Mouse (Mus musculus) hindlimb bud, embryonic 11.5 days (tissue): Measurements from ENCODE around the gene Pex3.
"Not testable (repeated sequence)": the region's sequence is repeated elsewhere in the genome, so short reads cannot be mapped to it uniquely, and the experiment has no call there.

Source experiments
- DNase-seq: peaks from one replicate; pipeline ENCODE4 v3.0.0-alpha.2; 2012; ENCODE audit warnings: low read depth, low spot score; ENCODE audit errors: extremely low spot score

The Pex3 gene

DNA sequence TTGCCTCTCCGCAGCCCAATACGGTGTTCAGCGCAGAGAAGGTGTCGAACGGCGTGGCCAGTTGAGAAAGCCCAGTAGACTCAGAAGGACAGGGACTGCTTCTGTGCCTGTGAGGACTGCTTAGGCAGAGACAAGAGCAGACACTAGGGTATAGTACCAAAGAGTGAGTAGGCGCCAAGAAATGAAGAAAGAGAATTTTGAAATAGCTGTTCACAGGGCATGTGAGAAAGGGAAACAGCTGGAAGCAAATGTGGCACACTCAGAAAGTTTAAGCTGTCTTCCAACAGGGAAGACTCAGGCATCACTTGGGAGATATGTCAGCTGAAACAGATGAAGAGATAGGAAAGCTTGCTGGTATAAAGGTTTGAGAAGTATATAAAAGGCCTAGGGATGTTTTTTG, 16.2 kb downstream of the Pex3 start:
- no peak for DNase-seq

DNA sequence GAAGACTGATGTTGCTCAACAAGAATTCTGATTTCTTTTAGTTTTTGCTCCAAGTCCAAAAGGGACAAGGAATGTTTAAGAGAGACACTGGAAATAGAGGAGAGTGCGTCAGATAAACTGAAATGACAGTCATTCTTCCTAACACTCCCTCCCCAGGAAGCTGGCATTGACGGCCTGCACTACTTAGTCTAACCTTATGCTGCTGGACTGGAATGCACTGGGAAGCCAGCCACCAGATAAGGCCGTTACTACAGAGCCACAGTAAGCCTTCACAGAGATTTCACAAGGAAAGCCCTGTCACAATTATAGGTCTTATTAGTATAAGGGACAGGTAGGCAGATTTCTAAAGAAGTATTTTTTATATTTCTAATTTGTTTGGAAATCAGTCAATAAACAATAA, 18.2 kb downstream of the Pex3 start:
- DNase-seq, result no peak

DNA sequence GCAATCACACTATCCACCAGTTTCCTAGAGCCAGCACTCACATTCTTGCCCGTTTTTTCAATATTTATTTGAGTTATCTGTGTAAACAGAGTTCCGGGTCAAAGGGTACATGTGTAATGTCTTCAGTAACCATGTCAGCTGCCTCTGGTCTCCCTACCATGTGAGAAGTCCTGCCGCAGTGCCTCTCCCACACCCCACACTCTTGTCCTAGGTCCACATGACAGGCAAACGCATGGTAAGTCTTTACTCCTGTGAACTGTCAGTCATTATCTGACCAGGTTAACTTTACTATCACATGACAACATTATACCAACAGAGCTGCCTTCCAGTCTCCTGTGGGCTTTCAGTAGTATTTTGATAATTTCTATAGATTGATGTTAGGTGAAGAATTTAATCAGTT, 24.8 kb downstream of the Pex3 start:
- no peak for DNase-seq

DNA sequence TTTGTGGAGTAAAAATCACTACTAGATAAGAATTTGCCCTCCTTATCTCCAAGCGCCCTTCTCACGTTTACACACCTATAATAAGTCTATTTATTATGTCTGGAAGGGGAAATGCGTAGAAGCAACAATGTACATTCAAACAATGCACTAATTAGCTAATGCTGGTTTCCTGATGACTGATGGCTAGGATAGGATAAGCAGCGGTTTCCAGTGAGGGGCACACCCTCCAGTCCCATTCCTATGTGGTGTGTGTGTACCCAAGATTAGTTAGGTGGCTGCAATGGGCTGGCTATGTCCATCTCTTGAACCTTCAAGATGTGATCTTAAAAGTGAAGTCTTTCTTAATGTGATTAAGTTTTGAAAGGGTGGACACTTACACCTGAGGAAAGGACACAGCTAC, 31.1 kb downstream of the Pex3 start:
- no peak for DNase-seq

DNA sequence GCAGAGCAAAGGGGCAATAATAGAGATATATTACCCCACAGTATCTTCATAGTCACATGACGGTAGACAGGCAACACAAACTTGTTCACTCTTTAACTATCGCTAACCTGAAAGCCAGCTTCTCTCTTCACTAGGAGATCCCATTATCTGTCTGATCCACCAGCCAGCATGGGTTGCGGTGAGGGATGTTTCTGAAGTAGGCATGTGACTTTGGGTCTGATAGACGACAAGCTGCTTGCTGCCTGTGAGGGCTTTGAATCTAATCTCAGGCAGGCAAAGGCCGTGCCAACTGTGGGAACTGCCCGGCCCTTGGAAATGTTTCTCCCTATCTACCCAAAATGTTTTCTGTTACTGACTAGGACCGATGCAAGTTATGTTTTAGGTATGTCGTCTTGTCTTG, 50.6 kb downstream of the Pex3 start:
- DNase-seq, result no peak

DNA sequence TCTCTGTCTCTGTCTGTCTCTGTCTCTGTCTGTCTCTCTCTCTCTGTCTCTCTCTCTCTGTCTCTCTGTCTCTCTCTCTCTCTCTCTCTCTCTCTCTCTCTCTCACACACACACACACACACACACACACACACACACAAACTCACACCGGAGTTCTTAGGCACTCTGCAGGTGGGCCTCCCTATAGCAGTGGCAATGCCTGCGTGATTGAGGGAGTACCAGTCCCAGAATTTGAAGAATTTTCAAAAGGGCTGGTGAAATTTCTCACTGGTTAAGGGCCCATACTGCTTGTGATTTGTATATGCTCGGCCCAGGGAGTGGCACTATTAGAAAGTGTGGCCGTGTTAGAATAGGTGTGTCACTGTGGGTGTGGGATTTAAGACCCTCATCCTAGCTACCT, 51.4 kb downstream of the Pex3 start:
- DNase-seq, result not testable (repeated sequence)

DNA sequence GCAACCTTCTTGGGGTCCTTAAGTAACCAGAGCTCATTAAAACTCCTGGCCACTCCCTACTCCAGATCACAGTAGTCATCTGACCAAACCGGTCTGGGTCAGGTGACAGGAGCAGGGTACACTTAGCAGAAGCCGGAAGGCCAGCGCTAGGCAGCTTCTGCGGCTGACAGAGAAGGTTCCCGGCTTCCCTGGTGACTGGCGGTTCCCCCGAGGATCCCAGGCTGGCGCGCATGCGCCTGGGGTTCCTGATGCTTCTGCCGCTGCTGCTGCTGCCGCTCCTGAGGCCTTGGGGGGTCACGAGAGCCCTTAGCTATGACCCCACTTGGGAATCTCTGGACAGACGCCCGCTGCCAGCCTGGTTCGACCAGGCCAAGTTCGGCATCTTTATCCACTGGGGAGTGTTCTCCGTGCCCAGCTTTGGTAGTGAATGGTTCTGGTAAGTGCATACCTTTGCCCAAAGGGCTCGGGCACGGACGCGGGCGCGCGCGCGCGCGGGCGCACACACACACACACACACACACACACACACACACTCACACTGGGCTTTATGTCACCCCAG, 51.9 kb downstream of the Pex3 start:
- peak; percentile 56 for DNase-seq

DNA sequence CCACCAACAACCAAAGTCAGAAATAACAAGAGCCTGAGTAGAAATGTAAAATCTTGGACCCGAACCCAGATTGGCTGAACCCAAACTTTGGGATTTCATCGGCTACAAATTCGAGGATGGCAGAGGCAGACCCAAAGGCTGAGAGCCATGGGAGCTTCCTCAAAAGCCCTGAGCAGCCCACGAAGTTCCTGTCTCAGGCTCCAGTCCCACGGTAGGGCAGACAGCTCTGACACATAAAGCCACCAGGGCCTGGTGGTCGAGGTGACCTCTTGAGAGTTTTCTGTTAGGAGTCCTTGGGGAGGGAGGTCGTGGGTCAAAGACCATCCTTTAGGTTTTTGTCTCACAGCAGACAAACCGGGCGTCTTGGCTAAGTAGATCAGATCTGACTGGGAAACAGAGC, 52.5 kb downstream of the Pex3 start:
- no peak for DNase-seq

DNA sequence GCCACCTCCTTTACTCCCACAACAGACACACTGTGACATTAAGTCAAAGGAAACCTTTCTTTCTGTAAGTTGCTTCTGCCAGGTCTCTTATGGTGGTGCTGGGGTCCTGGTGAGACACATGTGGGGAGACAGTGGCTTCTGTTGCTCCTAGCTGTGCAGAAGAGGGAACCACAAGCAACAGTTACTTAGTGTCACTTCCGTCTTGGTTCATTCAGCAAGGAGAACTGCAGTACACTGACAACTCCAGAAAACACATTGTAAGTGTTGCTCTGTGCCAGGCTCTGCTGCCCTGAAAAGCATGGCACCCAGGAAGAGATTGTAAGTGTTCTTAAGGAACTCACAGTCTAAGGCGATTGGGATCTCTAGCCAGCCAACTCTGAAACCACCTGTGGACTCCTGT, 53.6 kb downstream of the Pex3 start, which contains the start of gene Fuca2:
Fuca2 (plus strand) TSS at position 210 of the 400 bp plus-strand sequence.
- DNase-seq, result no peak

DNA sequence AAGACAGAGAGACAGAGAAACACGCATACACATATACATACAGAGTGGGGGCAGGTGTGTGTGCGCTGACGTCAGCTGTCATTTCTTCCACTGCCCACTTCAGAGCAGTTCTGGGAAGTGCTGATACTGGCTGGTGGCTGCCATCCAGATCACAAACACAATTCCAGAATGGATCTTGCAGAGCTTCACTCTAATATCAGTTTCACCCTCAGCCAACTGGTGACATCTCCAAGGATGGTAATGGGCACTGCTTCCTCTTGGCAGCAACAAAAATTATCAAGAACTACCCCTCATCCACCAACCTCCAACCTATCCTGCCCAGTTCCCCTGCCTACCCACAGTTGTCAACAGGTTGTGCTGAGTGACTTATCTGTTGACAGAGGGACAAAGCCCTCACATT, 56.6 kb downstream of the Pex3 start:
- no peak for DNase-seq

DNA sequence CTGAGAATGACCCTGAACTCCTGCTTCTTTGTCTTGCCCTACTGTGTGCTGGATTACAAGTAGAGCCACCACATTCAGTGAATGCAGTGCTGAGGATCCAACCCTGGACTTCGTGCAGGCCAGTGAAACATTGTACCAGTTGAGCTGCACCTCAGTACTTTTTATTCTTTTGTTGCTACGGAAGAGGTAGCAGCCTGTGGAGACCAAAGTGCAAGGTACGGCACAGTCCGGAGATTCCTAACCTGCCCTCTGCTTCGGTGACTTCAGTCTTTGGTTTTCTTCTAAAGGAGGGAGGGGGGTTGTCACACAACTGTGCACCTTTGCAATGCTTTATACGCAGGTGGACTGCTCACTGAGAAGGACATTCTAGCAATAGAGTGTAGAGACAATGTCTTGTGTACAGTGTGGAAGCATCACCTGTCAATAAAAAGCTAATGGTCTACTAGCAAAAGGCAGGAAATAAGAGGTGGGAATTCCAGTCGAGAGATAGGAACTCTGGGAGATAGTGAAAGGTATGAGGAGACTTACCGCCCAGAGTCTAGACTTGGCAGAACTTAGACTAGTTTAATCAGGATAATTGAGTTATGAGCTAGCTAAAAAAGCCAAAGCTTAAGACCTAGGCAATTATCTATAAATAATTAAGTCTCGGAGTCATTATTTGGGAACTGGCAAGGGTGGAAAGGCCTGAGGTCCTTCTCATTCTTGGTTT, 58.8 kb downstream of the Pex3 start:
- DNase-seq, result no peak

DNA sequence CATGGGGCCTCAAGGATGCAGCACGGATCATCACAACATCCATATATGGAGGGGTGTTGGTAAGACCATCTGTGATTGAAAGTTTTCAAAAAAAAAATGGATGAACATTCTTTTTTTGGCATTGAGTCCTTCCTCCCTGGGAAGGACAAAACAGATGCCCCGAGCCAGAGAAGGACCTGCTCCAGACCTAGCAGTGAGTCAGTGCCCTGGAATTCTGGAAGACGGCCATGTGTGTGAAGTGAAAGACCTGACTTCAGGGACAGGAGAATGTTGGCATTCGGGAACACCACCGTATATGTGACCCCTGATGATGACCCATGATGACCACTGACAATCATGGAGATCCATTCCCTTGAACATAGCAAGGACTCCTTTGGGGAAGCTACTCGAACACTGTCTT, 63.3 kb downstream of the Pex3 start:
- no peak for DNase-seq

DNA sequence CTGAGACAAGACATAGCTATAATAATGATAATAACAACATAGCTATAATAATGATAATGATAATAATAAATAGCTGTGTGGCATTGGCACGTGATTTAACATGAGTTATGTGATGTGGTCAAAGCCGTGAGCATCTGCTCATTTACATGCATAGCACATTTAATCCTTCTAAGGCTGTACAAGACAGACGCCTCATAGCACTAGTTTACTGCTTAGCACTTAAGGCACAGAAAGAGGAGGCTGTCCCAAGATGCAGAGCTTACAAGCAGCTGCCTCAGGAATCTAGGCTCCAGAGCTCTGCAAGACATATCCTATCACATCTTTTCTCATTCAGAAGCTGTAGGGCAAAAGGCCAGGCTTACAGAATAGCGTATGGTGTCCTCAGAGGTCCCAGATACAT, 67.0 kb downstream of the Pex3 start:
- no peak for DNase-seq

DNA sequence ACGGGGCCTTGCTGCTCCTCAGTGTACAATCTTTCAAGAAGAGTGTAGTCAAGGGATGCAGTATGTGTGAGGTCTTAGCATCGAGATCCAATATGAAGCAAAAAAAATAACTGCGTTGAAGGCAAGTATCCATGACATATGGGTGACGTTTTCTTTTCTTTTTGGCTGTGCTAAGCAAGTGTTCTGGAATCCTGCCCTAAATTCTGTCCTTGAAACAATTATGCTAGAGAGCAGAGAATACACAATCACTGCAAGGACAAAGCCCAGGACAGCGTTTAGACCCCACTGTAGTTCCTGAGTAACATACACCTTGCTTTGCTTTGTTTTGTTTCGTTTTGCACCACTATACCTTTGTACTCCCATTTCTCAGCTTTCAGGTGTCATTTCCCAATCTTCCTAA, 73.6 kb downstream of the Pex3 start:
- DNase-seq, result no peak

DNA sequence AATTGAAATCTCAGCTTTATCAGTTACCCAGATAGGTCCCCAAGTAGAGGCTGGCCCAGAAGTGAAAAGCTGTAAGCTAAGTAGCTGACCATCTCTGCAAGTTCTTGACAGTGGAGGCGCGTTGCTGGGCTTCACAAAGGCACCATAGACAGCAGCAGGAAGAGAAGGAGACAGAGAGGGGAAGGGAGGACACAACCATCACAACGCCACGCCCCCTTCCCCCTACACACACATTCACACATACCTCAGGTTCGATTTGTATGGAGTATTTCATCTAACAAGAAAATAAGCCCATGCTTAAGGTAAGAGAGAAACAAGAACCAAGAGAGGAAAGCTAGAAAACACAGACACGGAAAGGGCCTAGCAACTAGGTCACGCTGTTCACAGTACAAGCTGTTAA, 77.8 kb downstream of the Pex3 start:
- no peak for DNase-seq

DNA sequence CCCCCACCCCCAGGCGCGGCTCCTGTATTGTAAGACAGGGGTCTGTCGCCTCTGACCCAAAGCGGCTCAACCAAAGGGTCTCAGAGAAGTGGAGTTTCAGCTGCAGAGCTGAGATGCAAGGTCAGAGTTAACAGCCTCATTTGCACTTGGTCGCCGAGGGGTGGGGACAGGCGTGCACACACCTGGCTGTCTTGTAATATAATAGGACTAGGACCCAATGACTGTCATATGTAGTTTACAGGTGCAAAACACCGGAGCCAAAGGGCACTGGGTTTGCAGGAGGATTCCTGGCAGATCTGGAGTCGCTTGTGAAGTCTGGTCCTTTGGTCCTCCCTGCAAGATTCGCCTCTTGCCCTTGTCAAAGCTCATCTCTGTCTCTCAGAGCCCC, 78.4 kb downstream of the Pex3 start:
- no peak for DNase-seq
